Mouse (Mus musculus): ENCODE measurements around the gene Ica1l. TPM values are rescaled to one million over a fixed set of nuclear protein-coding genes. Genes with fewer than 3 reads are reported as not detected.

Gene Ica1l
- polyA plus RNA-seq, 1 experiment from 2014 or later, result 2.3 TPM

GRCm38 (mm10) chr1:59997352-59997751 lies 45.6 kb downstream of the Ica1l start:
- H3K4me3 ChIP-seq (ENCODE audit: low read length), result no peak overlapping the region
- no peaks in the 10 kb centered on the region for H3K9me3 ChIP-seq (ENCODE audit: control insufficient read depth, low read length)
- 52% methylated on average over 5 of the region's 5 CpGs for WGBS
- H3K27ac ChIP-seq (ENCODE audit: low read depth, low read length), result no peak overlapping the region
- H3K4me2 ChIP-seq (replicated peaks; ENCODE audit: low read depth, low read length), result no peak overlapping the region
- H3K36me3 ChIP-seq (ENCODE audit: control insufficient read depth, insufficient read depth, low read length), result no peaks in the 10 kb centered on the region
- no peaks in the 10 kb centered on the region for H3K4me1 ChIP-seq (ENCODE audit: control insufficient read depth, insufficient read depth, low read length)
- H3K27me3 ChIP-seq (ENCODE audit: control insufficient read depth, insufficient read depth, low read length), result no peaks in the 10 kb centered on the region
- ATAC-seq (ENCODE audit: low FRiP score, low TSS enrichment), result no peak
- no peak overlapping the region for H3K9ac ChIP-seq (ENCODE audit: low read depth, low read length)

GRCm38 (mm10) chr1:59995646-59996045 lies 47.3 kb downstream of the Ica1l start:
- Histone ChIP-seq H3K27me3 (ENCODE audit: control insufficient read depth, insufficient read depth, low read length) (no peaks in the 10 kb centered on the region), H3K27ac (ENCODE audit: low read depth, low read length) (no peak overlapping the region), H3K9ac (ENCODE audit: low read depth, low read length) (no peak overlapping the region), H3K4me3 (ENCODE audit: low read length) (no peak overlapping the region), H3K4me1 (ENCODE audit: control insufficient read depth, insufficient read depth, low read length) (no peaks in the 10 kb centered on the region), H3K9me3 (ENCODE audit: control insufficient read depth, low read length) (no peaks in the 10 kb centered on the region), H3K4me2 (replicated peaks; ENCODE audit: low read depth, low read length) (no peak overlapping the region), H3K36me3 (ENCODE audit: control insufficient read depth, insufficient read depth, low read length) (no peaks in the 10 kb centered on the region)
- 53% methylated on average over 3 of the region's 3 CpGs for WGBS
- ATAC-seq (ENCODE audit: low FRiP score, low TSS enrichment), result no peak

GRCm38 (mm10) chr1:59987399-59988040 lies 55.5 kb downstream of the Ica1l start:
- H3K27me3 ChIP-seq (ENCODE audit: control insufficient read depth, insufficient read depth, low read length), result no peaks in the 10 kb centered on the region
- peaks cover 22% of the 10 kb centered on the region; the same call in 1 of the 2 replicates for H3K36me3 ChIP-seq (ENCODE audit: control insufficient read depth, insufficient read depth, low read length)
- H3K4me1 ChIP-seq (ENCODE audit: control insufficient read depth, insufficient read depth, low read length), result no peaks in the 10 kb centered on the region
- H3K4me3 ChIP-seq (ENCODE audit: low read length), result no peak overlapping the region
- H3K9ac ChIP-seq (ENCODE audit: low read depth, low read length), result no peak overlapping the region
- ATAC-seq (ENCODE audit: low FRiP score, low TSS enrichment), result no peak
- no peak overlapping the region for H3K27ac ChIP-seq (ENCODE audit: low read depth, low read length)
- 92% methylated on average over 3 of the region's 3 CpGs for WGBS
- no peaks in the 10 kb centered on the region for H3K9me3 ChIP-seq (ENCODE audit: control insufficient read depth, low read length)
- no peak overlapping the region for H3K4me2 ChIP-seq (replicated peaks; ENCODE audit: low read depth, low read length)

- no peak overlapping the region for H3K4me2 ChIP-seq (replicated peaks; ENCODE audit: low read depth, low read length)
- no peak overlapping the region for H3K27ac ChIP-seq (ENCODE audit: low read depth, low read length)
- no peaks in the 10 kb centered on the region for H3K9me3 ChIP-seq (ENCODE audit: control insufficient read depth, low read length)
- no peak overlapping the region for H3K4me3 ChIP-seq (ENCODE audit: low read length)
- peaks cover 30% of the 10 kb centered on the region for H3K36me3 ChIP-seq (ENCODE audit: control insufficient read depth, insufficient read depth, low read length)
- no peak for ATAC-seq (ENCODE audit: low FRiP score, low TSS enrichment)
- H3K9ac ChIP-seq (ENCODE audit: low read depth, low read length), result no peak overlapping the region
- no peaks in the 10 kb centered on the region for H3K4me1 ChIP-seq (ENCODE audit: control insufficient read depth, insufficient read depth, low read length)
- no peaks in the 10 kb centered on the region for H3K27me3 ChIP-seq (ENCODE audit: control insufficient read depth, insufficient read depth, low read length)
Measured at GRCm38 (mm10) chr1:59986626-59987025, 56.4 kb downstream of the Ica1l start.

- WGBS, result 85% methylated on average over 4 of the region's 4 CpGs
- H3K9ac ChIP-seq (ENCODE audit: low read depth, low read length), result no peak overlapping the region
Measured at GRCm38 (mm10) chr1:59967291-59967690, 75.7 kb downstream of the Ica1l start.

GRCm38 (mm10) chr1:59966171-59966785 lies 76.7 kb downstream of the Ica1l start:
- no peaks in the 10 kb centered on the region for H3K4me1 ChIP-seq (ENCODE audit: control insufficient read depth, insufficient read depth, low read length)
- no peaks in the 10 kb centered on the region for H3K9me3 ChIP-seq (ENCODE audit: control insufficient read depth, low read length)
- ATAC-seq (ENCODE audit: low FRiP score, low TSS enrichment), result no peak
- H3K4me2 ChIP-seq (replicated peaks; ENCODE audit: low read depth, low read length), result no peak overlapping the region
- H3K4me3 ChIP-seq (ENCODE audit: low read length), result no peak overlapping the region
- no peak overlapping the region for H3K27ac ChIP-seq (ENCODE audit: low read depth, low read length)
- H3K27me3 ChIP-seq (ENCODE audit: control insufficient read depth, insufficient read depth, low read length), result no peaks in the 10 kb centered on the region
- H3K36me3 ChIP-seq (ENCODE audit: control insufficient read depth, insufficient read depth, low read length), result peaks cover 11% of the 10 kb centered on the region; the same call in 1 of the 2 replicates
- no peak overlapping the region for H3K9ac ChIP-seq (ENCODE audit: low read depth, low read length)
- WGBS, result 85% methylated on average over 6 of the region's 6 CpGs

More at GRCm38 (mm10) chr1:59967291-59967690, 75.7 kb downstream of the Ica1l start:
- no peak overlapping the region for H3K4me2 ChIP-seq (replicated peaks; ENCODE audit: low read depth, low read length)
- no peaks in the 10 kb centered on the region for H3K27me3 ChIP-seq (ENCODE audit: control insufficient read depth, insufficient read depth, low read length)
- no peaks in the 10 kb centered on the region for H3K4me1 ChIP-seq (ENCODE audit: control insufficient read depth, insufficient read depth, low read length)
- H3K4me3 ChIP-seq (ENCODE audit: low read length), result no peak overlapping the region
- no peaks in the 10 kb centered on the region for H3K9me3 ChIP-seq (ENCODE audit: control insufficient read depth, low read length)
- no peak overlapping the region for H3K27ac ChIP-seq (ENCODE audit: low read depth, low read length)
- H3K36me3 ChIP-seq (ENCODE audit: control insufficient read depth, insufficient read depth, low read length), result peaks cover 19% of the 10 kb centered on the region; the same call in 1 of the 2 replicates
- ATAC-seq (ENCODE audit: low FRiP score, low TSS enrichment), result no peak

GRCm38 (mm10) chr1:59959941-59960340 lies 83.0 kb downstream of the Ica1l start:
- Histone ChIP-seq H3K4me3 (ENCODE audit: low read length) (no peak overlapping the region), H3K36me3 (ENCODE audit: control insufficient read depth, insufficient read depth, low read length) (0 out of 2 replicates have a peak, but pooled peaks cover 4% of the 10 kb centered on the region), H3K4me1 (ENCODE audit: control insufficient read depth, insufficient read depth, low read length) (no peaks in the 10 kb centered on the region), H3K27ac (ENCODE audit: low read depth, low read length) (no peak overlapping the region), H3K9ac (ENCODE audit: low read depth, low read length) (no peak overlapping the region), H3K9me3 (ENCODE audit: control insufficient read depth, low read length) (no peaks in the 10 kb centered on the region), H3K27me3 (ENCODE audit: control insufficient read depth, insufficient read depth, low read length) (no peaks in the 10 kb centered on the region), H3K4me2 (replicated peaks; ENCODE audit: low read depth, low read length) (no peak overlapping the region)
- ATAC-seq (ENCODE audit: low FRiP score, low TSS enrichment), result no peak
- WGBS, result 88% methylated on average over 1 of the region's 1 CpGs

- Histone ChIP-seq H3K4me2 (replicated peaks; ENCODE audit: low read depth, low read length) (no peak overlapping the region), H3K4me1 (ENCODE audit: control insufficient read depth, insufficient read depth, low read length) (no peaks in the 10 kb centered on the region), H3K36me3 (ENCODE audit: control insufficient read depth, insufficient read depth, low read length) (0 out of 2 replicates have a peak, but pooled peaks cover 4% of the 10 kb centered on the region), H3K27me3 (ENCODE audit: control insufficient read depth, insufficient read depth, low read length) (no peaks in the 10 kb centered on the region), H3K9ac (ENCODE audit: low read depth, low read length) (no peak overlapping the region), H3K4me3 (ENCODE audit: low read length) (no peak overlapping the region), H3K9me3 (ENCODE audit: control insufficient read depth, low read length) (no peaks in the 10 kb centered on the region), H3K27ac (ENCODE audit: low read depth, low read length) (no peak overlapping the region)
- no peak for ATAC-seq (ENCODE audit: low FRiP score, low TSS enrichment)
- WGBS, result 71% methylated on average over 3 of the region's 3 CpGs
Measured at GRCm38 (mm10) chr1:59957206-59957605, 85.8 kb downstream of the Ica1l start.

- Histone ChIP-seq H3K9me3 (ENCODE audit: control insufficient read depth, low read length) (no peaks in the 10 kb centered on the region), H3K4me3 (ENCODE audit: low read length) (no peak overlapping the region), H3K4me1 (ENCODE audit: control insufficient read depth, insufficient read depth, low read length) (0 out of 2 replicates have a peak, but pooled peaks cover 3% of the 10 kb centered on the region), H3K36me3 (ENCODE audit: control insufficient read depth, insufficient read depth, low read length) (no peaks in the 10 kb centered on the region; the same call in 1 of the 2 replicates), H3K27me3 (ENCODE audit: control insufficient read depth, insufficient read depth, low read length) (no peaks in the 10 kb centered on the region), H3K9ac (ENCODE audit: low read depth, low read length) (no peak overlapping the region), H3K4me2 (replicated peaks; ENCODE audit: low read depth, low read length) (no peak overlapping the region), H3K27ac (ENCODE audit: low read depth, low read length) (no peak overlapping the region)
- 97% methylated on average over 4 of the region's 4 CpGs for WGBS
- ATAC-seq (ENCODE audit: low FRiP score, low TSS enrichment), result no peak
Measured at GRCm38 (mm10) chr1:59947509-59947908, 95.5 kb downstream of the Ica1l start.

Measured in kidney, embryonic 14.5 days (tissue).